Mouse (Mus musculus) spleen, adult 2 months (tissue): ENCODE results near the gene Slc9a9. TPM values are rescaled to one million over a fixed set of nuclear protein-coding genes. Genes with fewer than 3 reads are reported as not detected.

Source experiments
- DNase-seq, 2 experiments: peaks; one replicate each; pipeline versions ENCODE4 v3.0.0 to v3.0.0-alpha.2; 2012 to 2021; ENCODE audit warnings: low spot score in 2 of 2, low read depth in 1 of 2
- H3K27ac ChIP-seq: fragments of 200-500 bp; 2 replicates; pipeline ENCODE4 v1.5.1; 2012; ENCODE audit warnings: low read length, inconsistent platforms; ENCODE audit not compliant: insufficient read depth
- H3K27me3 ChIP-seq: fragments of 200-500 bp; 2 replicates; pipeline ENCODE4 v1.6.1; 2012; ENCODE audit warnings: mild to moderate bottlenecking, moderate library complexity, low read length, inconsistent platforms; ENCODE audit not compliant: control insufficient read depth, insufficient read depth
- H3K36me3 ChIP-seq: fragments of 200-500 bp; 2 replicates; pipeline ENCODE4 v1.6.1; 2012; ENCODE audit warnings: mild to moderate bottlenecking, low read length, inconsistent platforms; ENCODE audit not compliant: control insufficient read depth, insufficient read depth
- H3K4me1 ChIP-seq: fragments of 200-500 bp; 2 replicates; pipeline ENCODE4 v1.6.1; 2011; ENCODE audit warnings: inconsistent platforms; ENCODE audit not compliant: control insufficient read depth, insufficient read depth, insufficient read length
- H3K4me3 ChIP-seq: fragments of 200-500 bp; 2 replicates; pipeline ENCODE4 v1.5.1; 2011; ENCODE audit warnings: mild to moderate bottlenecking, inconsistent platforms; ENCODE audit not compliant: insufficient read depth, insufficient read length; ENCODE audit errors: extremely low read depth
- CTCF ChIP-seq: fragments of 200-500 bp; IDR thresholded peaks from 2 replicates; pipeline ENCODE4 v1.5.1; 2011; ENCODE audit warnings: mild to moderate bottlenecking, inconsistent platforms; ENCODE audit not compliant: insufficient read depth, insufficient read length, insufficient replicate concordance; ENCODE audit errors: extremely low read depth
- POLR2A ChIP-seq: fragments of 200-500 bp; IDR thresholded peaks from 2 replicates; pipeline ENCODE4 v1.6.1; 2011; ENCODE audit warnings: low read depth, low read length, inconsistent platforms
- WGBS: fragments of 180-500 bp; shearing (Covaris S2); methylation state at CpG from one replicate; pipeline ENCODE4 v1.1.7; 2018; 5-methylcytosine and 5-hydroxymethylcytosine counted together
- polyA plus RNA-seq: library from polyadenylated mRNA; depleted of rRNA; stranded (reverse); fragments of >200 nt; gene quantifications from 2 replicates; pipeline ENCODE4 v1.2.3, GENCODE M21; 2012

Slc9a9 gene
- polyA plus RNA-seq, 1 experiment, result 8.3 TPM

- Histone ChIP-seq H3K27ac (no peak overlapping the region), H3K4me3 (no peak overlapping the region), H3K27me3 (no peaks in the 10 kb centered on the region), H3K36me3 (no peaks in the 10 kb centered on the region), H3K4me1 (no peaks in the 10 kb centered on the region)
- TF ChIP-seq CTCF (no peak), POLR2A (no peak)
- 73% methylated on average over 12 of the region's 12 CpGs for WGBS
- DNase-seq, result peak in 1 of 2 experiments; percentile 3
These were observed 443.7 kb downstream of the Slc9a9 start for GRCm38 (mm10) chr9:95113157-95114135.

- whole genome bisulfite sequencing, result 4% methylated on average over 4 of the region's 4 CpGs
- TF ChIP-seq CTCF, result no peak
- TF ChIP-seq POLR2A, result no peak
These were observed 450.4 kb downstream of the Slc9a9 start for GRCm38 (mm10) chr9:95120062-95120461.

GRCm38 (mm10) chr9:95121151-95121835 is 451.6 kb downstream of the Slc9a9 start:
- Histone ChIP-seq H3K27me3 (no peaks in the 10 kb centered on the region), H3K4me3 (no peak overlapping the region), H3K36me3 (no peaks in the 10 kb centered on the region), H3K4me1 (peaks cover 9% of the 10 kb centered on the region), H3K27ac (no peak overlapping the region)
- DNase-seq, result no peak
- TF ChIP-seq CTCF (no peak), POLR2A (no peak)
- WGBS, result 33% methylated on average over 11 of the region's 11 CpGs

More at GRCm38 (mm10) chr9:95120062-95120461, 450.4 kb downstream of the Slc9a9 start:
- no peak overlapping the region for H3K27ac ChIP-seq
- no peaks in the 10 kb centered on the region for H3K27me3 ChIP-seq
- H3K4me3 ChIP-seq, result no peak overlapping the region
- no peaks in the 10 kb centered on the region for H3K36me3 ChIP-seq
- peak; percentile 1 to 6 for DNase-seq
- H3K4me1 ChIP-seq, result peaks cover 9% of the 10 kb centered on the region

GRCm38 (mm10) chr9:95125683-95126082 is 456.0 kb downstream of the Slc9a9 start:
- no peak overlapping the region for H3K27ac ChIP-seq
- no peak for TF ChIP-seq CTCF
- no peak for TF ChIP-seq POLR2A
- H3K4me1 ChIP-seq, result peaks cover 1% of the 10 kb centered on the region; the same call in 1 of the 2 replicates
- WGBS, result 89% methylated on average over 1 of the region's 1 CpGs
- H3K27me3 ChIP-seq, result no peaks in the 10 kb centered on the region
- H3K36me3 ChIP-seq, result no peaks in the 10 kb centered on the region
- no peak overlapping the region for H3K4me3 ChIP-seq
- DNase-seq, result no peak

- Histone ChIP-seq H3K27ac (no peak overlapping the region), H3K36me3 (no peaks in the 10 kb centered on the region), H3K27me3 (no peaks in the 10 kb centered on the region), H3K4me3 (no peak overlapping the region), H3K4me1 (no peaks in the 10 kb centered on the region)
- TF ChIP-seq CTCF, result no peak
- TF ChIP-seq POLR2A, result no peak
- 89% methylated on average over 2 of the region's 2 CpGs for WGBS
- no peak for DNase-seq
These were observed 458.1 kb downstream of the Slc9a9 start for GRCm38 (mm10) chr9:95127774-95128173.

GRCm38 (mm10) chr9:95149206-95149729 is 479.6 kb downstream of the Slc9a9 start:
- 90% methylated on average over 10 of the region's 10 CpGs for WGBS
- TF ChIP-seq POLR2A (no peak), CTCF (no peak)

More at GRCm38 (mm10) chr9:95149206-95149729, 479.6 kb downstream of the Slc9a9 start:
- Histone ChIP-seq H3K4me3 (no peak overlapping the region), H3K36me3 (no peaks in the 10 kb centered on the region), H3K4me1 (no peaks in the 10 kb centered on the region), H3K27ac (no peak overlapping the region), H3K27me3 (no peaks in the 10 kb centered on the region)
- no peak for DNase-seq
